Mouse (Mus musculus): Measurements from ENCODE around the gene Eaf2. TPM values are rescaled to one million over a fixed set of nuclear protein-coding genes. Genes with fewer than 3 reads are reported as not detected.
"Not testable (repeated sequence)": the region's sequence is repeated elsewhere in the genome, so short reads cannot be mapped to it uniquely, and the experiment has no call there.

Gene Eaf2
- polyA plus RNA-seq, 1 experiment from 2014 or later: 1.3 TPM

GRCm38 (mm10) chr16:36890559-36890958, 15.8 kb upstream of the Eaf2 start:
- no peak for DNase-seq (ENCODE audit: low spot score)
- Histone ChIP-seq H3K4me1 (no peaks in the 10 kb centered on the region), H3K36me3 (peaks cover 82% of the 10 kb centered on the region), H3K27me3 (ENCODE audit: insufficient read depth, poor library complexity, severe bottlenecking) (no peaks in the 10 kb centered on the region), H3K9me3 (no peaks in the 10 kb centered on the region), H3K4me3 (no peak overlapping the region), H3K27ac (no peak overlapping the region)
- WGBS: 84% methylated on average over 3 of the region's 3 CpGs

GRCm38 (mm10) chr16:36887546-36887945, 12.7 kb upstream of the Eaf2 start:
- Histone ChIP-seq H3K9me3 (no peaks in the 10 kb centered on the region), H3K27me3 (ENCODE audit: insufficient read depth, poor library complexity, severe bottlenecking) (no peaks in the 10 kb centered on the region), H3K4me1 (no peaks in the 10 kb centered on the region), H3K36me3 (peaks cover 56% of the 10 kb centered on the region), H3K4me3 (no peak overlapping the region), H3K27ac (no peak overlapping the region)
- no peak for DNase-seq (ENCODE audit: low spot score)
- WGBS: 82% methylated on average over 5 of the region's 5 CpGs

GRCm38 (mm10) chr16:36885912-36886311, 11.1 kb upstream of the Eaf2 start:
- Histone ChIP-seq H3K4me3 (no peak overlapping the region), H3K9me3 (no peaks in the 10 kb centered on the region), H3K36me3 (peaks cover 40% of the 10 kb centered on the region), H3K27me3 (ENCODE audit: insufficient read depth, poor library complexity, severe bottlenecking) (no peaks in the 10 kb centered on the region), H3K4me1 (no peaks in the 10 kb centered on the region), H3K27ac (no peak overlapping the region)
- DNase-seq (ENCODE audit: low spot score): no peak
- 89% methylated on average over 11 of the region's 11 CpGs for WGBS

GRCm38 (mm10) chr16:36884881-36885280, 10.1 kb upstream of the Eaf2 start:
- H3K36me3 ChIP-seq: peaks cover 32% of the 10 kb centered on the region
- H3K4me3 ChIP-seq: no peak overlapping the region
- H3K27ac ChIP-seq: no peak overlapping the region
- H3K4me1 ChIP-seq: no peaks in the 10 kb centered on the region
- H3K27me3 ChIP-seq (ENCODE audit: insufficient read depth, poor library complexity, severe bottlenecking): no peaks in the 10 kb centered on the region
- DNase-seq (ENCODE audit: low spot score): no peak
- no peaks in the 10 kb centered on the region for H3K9me3 ChIP-seq
- 76% methylated on average over 4 of the region's 4 CpGs for WGBS

- no peaks in the 10 kb centered on the region for H3K9me3 ChIP-seq
- 76% methylated on average over 5 of the region's 5 CpGs for WGBS
Observed at GRCm38 (mm10) chr16:36882737-36883343, 8.0 kb upstream of the Eaf2 start.

GRCm38 (mm10) chr16:36877316-36877715, 2.5 kb upstream of the Eaf2 start:
- H3K36me3 ChIP-seq: peaks cover 1% of the 10 kb centered on the region
- H3K9me3 ChIP-seq: no peaks in the 10 kb centered on the region
- DNase-seq (ENCODE audit: low spot score): no peak
- H3K4me3 ChIP-seq: no peak overlapping the region
- H3K27me3 ChIP-seq (ENCODE audit: insufficient read depth, poor library complexity, severe bottlenecking): no peaks in the 10 kb centered on the region
- H3K4me1 ChIP-seq: peaks cover 13% of the 10 kb centered on the region
- no peak overlapping the region for H3K27ac ChIP-seq
- WGBS: 77% methylated on average over 5 of the region's 5 CpGs

More at GRCm38 (mm10) chr16:36882737-36883343, 8.0 kb upstream of the Eaf2 start:
- Histone ChIP-seq H3K36me3 (peaks cover 16% of the 10 kb centered on the region), H3K4me3 (no peak overlapping the region), H3K27ac (no peak overlapping the region), H3K4me1 (peaks cover 8% of the 10 kb centered on the region; the same call in 1 of the 2 replicates), H3K27me3 (ENCODE audit: insufficient read depth, poor library complexity, severe bottlenecking) (no peaks in the 10 kb centered on the region)
- DNase-seq (ENCODE audit: low spot score): no peak

- Histone ChIP-seq H3K9me3 (no peaks in the 10 kb centered on the region), H3K27me3 (ENCODE audit: insufficient read depth, poor library complexity, severe bottlenecking) (no peaks in the 10 kb centered on the region), H3K4me1 (peaks cover 13% of the 10 kb centered on the region), H3K4me3 (peak overlapping the region; percentile 97), H3K36me3 (peaks cover 18% of the 10 kb centered on the region), H3K27ac (peak overlapping the region; percentile 93)
- under 1% methylated on average over 48 of the region's 48 CpGs for WGBS
- DNase-seq (ENCODE audit: low spot score): no peak
Observed at GRCm38 (mm10) chr16:36875276-36875851, 561 bp upstream of the Eaf2 start.

GRCm38 (mm10) chr16:36869442-36869841, 5.4 kb downstream of the Eaf2 start:
- DNase-seq (ENCODE audit: low spot score): no peak
- 96% methylated on average over 2 of the region's 2 CpGs for WGBS

GRCm38 (mm10) chr16:36863585-36863984, 11.2 kb downstream of the Eaf2 start:
- Histone ChIP-seq H3K27ac (no peak overlapping the region), H3K36me3 (peaks cover 38% of the 10 kb centered on the region), H3K4me3 (no peak overlapping the region), H3K27me3 (ENCODE audit: insufficient read depth, poor library complexity, severe bottlenecking) (no peaks in the 10 kb centered on the region), H3K9me3 (no peaks in the 10 kb centered on the region), H3K4me1 (no peaks in the 10 kb centered on the region)
- 88% methylated on average over 3 of the region's 3 CpGs for WGBS
- DNase-seq (ENCODE audit: low spot score): no peak

More at GRCm38 (mm10) chr16:36869442-36869841, 5.4 kb downstream of the Eaf2 start:
- H3K4me1 ChIP-seq: peaks cover 5% of the 10 kb centered on the region
- peaks cover 50% of the 10 kb centered on the region for H3K36me3 ChIP-seq
- no peak overlapping the region for H3K27ac ChIP-seq
- no peaks in the 10 kb centered on the region for H3K27me3 ChIP-seq (ENCODE audit: insufficient read depth, poor library complexity, severe bottlenecking)
- no peak overlapping the region for H3K4me3 ChIP-seq
- no peaks in the 10 kb centered on the region for H3K9me3 ChIP-seq

GRCm38 (mm10) chr16:36851202-36851601, 23.6 kb downstream of the Eaf2 start:
- H3K4me3 ChIP-seq: no peak overlapping the region
- H3K36me3 ChIP-seq: peaks cover 38% of the 10 kb centered on the region
- no peaks in the 10 kb centered on the region for H3K4me1 ChIP-seq
- no peak for DNase-seq (ENCODE audit: low spot score)
- H3K9me3 ChIP-seq: no peaks in the 10 kb centered on the region
- H3K27me3 ChIP-seq (ENCODE audit: insufficient read depth, poor library complexity, severe bottlenecking): no peaks in the 10 kb centered on the region
- H3K27ac ChIP-seq: no peak overlapping the region
- WGBS: 91% methylated on average over 3 of the region's 3 CpGs

- H3K27ac ChIP-seq; H3K27me3 ChIP-seq (ENCODE audit: insufficient read depth, poor library complexity, severe bottlenecking); H3K9me3 ChIP-seq; DNase-seq (ENCODE audit: low spot score); H3K4me1 ChIP-seq; H3K4me3 ChIP-seq: not testable (repeated sequence)
- peaks cover 33% of the 10 kb centered on the region for H3K36me3 ChIP-seq
- WGBS: 93% methylated on average over 1 of the region's 1 CpGs
Observed at GRCm38 (mm10) chr16:36846894-36847293, 27.9 kb downstream of the Eaf2 start.

- Histone ChIP-seq H3K27me3 (ENCODE audit: insufficient read depth, poor library complexity, severe bottlenecking) (no peaks in the 10 kb centered on the region), H3K4me3 (peak overlapping the region; percentile 91), H3K9me3 (no peaks in the 10 kb centered on the region), H3K36me3 (no peaks in the 10 kb centered on the region), H3K4me1 (peaks cover 9% of the 10 kb centered on the region; the same call in 1 of the 2 replicates), H3K27ac (peak overlapping the region; percentile 93)
- DNase-seq (ENCODE audit: low spot score): no peak
- 7% methylated on average over 11 of the region's 11 CpGs for WGBS
Observed at GRCm38 (mm10) chr16:36828820-36829219, 46.0 kb downstream of the Eaf2 start.

- Histone ChIP-seq H3K27me3 (ENCODE audit: insufficient read depth, poor library complexity, severe bottlenecking) (no peaks in the 10 kb centered on the region), H3K27ac (peak within 1 kb of the TSS; percentile 93), H3K9me3 (no peaks in the 10 kb centered on the region), H3K36me3 (no peaks in the 10 kb centered on the region), H3K4me3 (peak within 1 kb of the TSS; percentile 91), H3K4me1 (peaks cover 9% of the 10 kb centered on the region; the same call in 1 of the 2 replicates)
- DNase-seq (ENCODE audit: low spot score): peak; percentile 94
- under 1% methylated on average over 64 of the region's 64 CpGs for WGBS
Observed at GRCm38 (mm10) chr16:36828054-36828786, 46.6 kb downstream of the Eaf2 start, which contains the start of gene Iqcb1. Gene Iqcb1 (plus strand): TSS chr16:36828385.
